Mouse (Mus musculus) c-Kit-positive CD71-negative TER-119-negative erythroid progenitor cells, embryonic 14.5 days (primary cell): ENCODE data around the gene Fam76a.
"Not testable (repeated sequence)": the region's sequence is repeated elsewhere in the genome, so short reads cannot be mapped to it uniquely, and the experiment has no call there.

Source experiments
- DNase-seq: peaks from one replicate; pipeline ENCODE4 v3.0.0-alpha.2; 2013; ENCODE audit warnings: low read depth

Gene Fam76a

DNA sequence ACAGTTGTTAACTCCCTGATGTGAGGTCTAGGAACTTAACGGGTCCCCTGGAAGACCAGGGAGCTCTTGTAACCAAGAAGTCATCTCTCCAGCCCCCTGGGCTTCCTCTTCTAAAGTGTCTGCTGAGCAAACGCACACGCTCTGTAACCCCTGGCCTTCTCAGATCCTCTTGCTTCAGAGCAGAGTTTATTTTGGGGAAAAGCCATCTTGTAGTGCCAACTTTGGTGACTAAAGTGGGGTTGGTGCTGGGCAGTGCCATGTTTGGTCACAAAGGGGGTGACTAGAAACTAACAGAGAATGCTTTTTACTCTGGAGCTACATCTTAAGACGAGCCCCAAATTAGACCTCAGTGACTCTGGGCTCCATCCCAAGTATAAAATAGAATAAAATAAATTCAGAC, 22.4 kb upstream of the Fam76a start:
- DNase-seq: no peak

DNA sequence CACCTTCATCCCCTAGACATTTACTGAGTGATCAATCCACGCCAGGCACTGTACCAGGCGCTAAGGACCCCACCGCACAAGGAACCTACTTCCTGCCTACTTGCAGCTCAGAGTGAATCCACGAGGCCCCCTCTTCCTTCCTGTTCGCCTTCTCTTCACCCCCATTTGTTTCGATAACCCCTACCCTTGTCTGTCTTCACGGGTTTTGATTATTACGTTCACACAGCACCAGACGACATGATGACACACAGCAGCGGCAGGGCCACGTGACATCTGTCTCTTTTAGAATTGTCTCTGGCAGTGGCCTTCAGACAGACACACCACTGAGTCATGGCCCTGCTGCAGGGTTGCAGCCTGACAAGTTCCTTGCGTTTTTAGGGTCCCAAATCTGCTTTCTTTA, 21.7 kb upstream of the Fam76a start:
- no peak for DNase-seq

- no peak for DNase-seq
Observed at GRCm38 (mm10) chr4:132943088-132943487, 20.7 kb upstream of the Fam76a start.

DNA sequence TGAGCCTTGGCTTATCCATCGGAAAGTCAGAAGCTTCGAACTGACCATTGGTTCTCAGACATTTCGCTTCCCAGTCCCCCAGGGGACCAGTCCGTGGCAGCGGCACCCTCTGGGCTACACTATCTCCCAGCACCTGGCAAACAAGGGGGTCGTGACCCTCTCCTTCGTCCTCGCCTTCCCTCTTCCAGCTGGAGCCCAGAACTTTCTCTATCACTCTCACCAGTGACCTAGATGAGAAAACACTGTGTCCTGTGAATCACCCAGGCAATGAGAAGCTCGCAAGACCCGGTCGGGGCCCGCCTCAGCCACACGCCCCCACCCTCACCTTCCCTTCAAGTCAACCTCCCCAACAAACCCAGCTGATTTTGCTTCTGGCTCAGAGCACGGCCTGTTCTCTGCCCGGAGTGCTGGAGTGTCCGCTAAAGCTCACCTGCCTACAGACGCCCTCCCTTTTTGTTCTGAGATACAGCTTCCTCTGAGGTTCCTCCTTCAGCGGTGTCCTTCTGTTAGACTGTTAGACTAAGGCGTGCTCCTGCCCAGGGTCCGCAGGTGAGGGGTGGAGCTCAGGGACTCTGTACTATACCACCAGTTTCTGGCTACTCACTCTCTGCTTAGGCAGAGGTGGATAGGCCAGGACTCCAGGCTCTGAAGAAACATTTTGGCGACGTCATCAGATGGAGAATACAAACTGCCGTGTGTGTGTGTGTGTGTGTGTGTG, 18.8 kb upstream of the Fam76a start:
- no peak for DNase-seq

GRCm38 (mm10) chr4:132939421-132940127, 17.2 kb upstream of the Fam76a start:
- peak; percentile 60 for DNase-seq

GRCm38 (mm10) chr4:132938181-132938941, 16.0 kb upstream of the Fam76a start:
- no peak for DNase-seq

DNA sequence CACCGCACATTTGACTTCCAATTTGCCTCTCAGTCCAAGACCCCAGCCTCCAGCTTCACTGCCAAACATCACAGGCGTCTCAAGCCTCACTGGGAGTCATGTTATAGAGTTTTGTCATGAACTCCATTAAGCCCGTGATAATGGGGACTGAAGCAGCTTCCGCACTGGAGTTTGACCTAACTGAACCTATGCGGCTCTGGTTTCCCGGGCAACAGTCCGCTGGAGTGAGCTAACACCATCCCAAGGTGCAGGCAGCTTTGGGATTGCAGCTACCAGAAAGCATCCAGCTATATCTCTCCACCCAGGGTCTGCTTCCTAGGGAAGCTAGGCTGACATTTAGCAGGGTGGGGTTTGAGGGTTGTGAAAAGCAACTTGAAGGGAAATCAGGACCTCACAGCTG, 12.3 kb upstream of the Fam76a start:
- DNase-seq: no peak

DNA sequence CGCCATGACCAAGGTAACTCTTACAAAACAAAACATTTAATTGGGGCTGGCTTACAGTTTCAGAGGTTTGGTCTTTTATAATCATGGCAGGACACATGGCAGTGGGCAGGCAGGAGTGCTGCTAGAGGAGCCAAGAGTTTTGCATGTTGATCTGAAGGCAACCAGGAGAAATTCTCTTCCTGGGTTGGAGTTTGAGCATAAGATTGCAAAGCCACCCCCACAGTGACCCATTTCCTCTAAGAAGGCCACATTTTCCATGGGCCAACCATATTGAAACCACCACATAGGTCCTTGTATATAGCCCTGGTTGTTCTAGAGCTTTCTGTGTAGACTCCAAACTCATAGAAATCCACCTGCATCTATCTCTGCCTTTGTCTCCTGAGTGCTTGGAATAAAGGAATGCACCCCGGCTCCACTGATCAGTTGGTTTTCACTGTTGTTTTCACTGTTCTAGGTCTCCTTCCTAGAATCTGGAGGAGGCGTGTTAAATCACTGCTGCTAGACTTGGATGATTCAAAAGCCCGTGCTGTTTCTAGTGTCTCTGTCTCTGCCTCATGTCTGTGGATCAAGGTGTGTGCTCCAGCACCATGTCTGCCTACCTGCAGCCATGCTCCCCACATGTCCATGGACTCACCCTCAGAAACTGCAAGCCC, 10.5 kb upstream of the Fam76a start:
- DNase-seq: no peak

DNA sequence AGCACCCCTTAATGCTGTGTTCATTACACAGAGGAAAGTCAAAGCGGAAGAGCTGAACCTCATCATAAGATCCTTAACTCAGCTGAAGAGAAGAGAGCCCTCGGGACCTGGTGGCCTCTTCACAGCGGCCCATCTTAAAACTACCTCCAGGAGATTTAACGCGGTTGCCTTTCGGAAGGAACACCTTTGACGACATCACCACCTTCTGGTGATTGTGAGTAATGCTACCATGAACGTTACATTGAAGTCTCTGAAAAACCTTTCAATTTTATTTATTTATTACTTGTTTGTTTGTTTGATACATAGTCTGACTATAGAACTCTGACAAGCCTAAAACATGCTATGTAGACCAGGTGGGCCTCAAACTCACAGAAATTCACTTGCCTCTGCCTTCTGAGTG, 8.4 kb upstream of the Fam76a start:
- DNase-seq: peak; percentile 73

DNA sequence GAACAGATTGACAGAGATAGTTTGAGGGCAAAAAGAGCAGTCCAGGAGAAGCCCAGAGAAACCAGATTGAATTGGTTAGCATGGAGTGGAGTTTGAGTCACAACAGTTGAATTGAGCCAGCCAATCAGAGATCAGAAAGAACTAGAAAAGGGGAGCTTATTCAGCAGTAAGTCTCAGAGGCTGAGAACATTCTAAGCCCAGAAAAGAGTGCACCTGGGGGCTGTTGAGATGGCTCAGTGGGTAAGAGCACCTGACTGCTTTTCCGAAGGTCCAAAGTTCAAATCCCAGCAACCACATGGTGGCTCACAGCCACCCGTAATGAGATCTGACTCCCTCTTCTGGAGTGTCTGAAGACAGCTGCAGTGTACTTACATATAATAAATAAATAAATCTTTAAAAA, 4.2 kb upstream of the Fam76a start:
- DNase-seq: not testable (repeated sequence)

- no peak for DNase-seq
Observed at GRCm38 (mm10) chr4:132922061-132922530, 262 bp downstream of the Fam76a start.

DNA sequence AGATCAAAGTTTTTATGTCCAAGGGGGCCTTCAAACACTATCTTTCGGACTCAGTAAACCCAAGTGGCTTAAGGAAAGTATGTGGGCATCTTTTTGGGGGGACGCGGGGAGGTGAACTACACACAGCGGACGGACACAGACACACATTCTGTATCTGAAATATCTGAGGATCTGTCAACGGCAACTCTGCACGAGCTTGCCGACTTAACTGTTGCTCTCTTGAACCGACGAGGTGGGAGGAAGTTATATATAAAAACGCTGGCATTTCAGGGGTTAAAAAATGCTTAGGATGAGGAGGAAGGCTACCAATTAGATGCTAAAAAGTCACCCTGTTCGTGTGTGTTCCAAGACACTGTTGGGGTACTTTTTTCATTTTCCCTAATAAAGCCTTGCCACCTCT, 870 bp downstream of the Fam76a start:
- DNase-seq: no peak

- DNase-seq: no peak
Observed at GRCm38 (mm10) chr4:132920171-132920570, 2.2 kb downstream of the Fam76a start.

DNA sequence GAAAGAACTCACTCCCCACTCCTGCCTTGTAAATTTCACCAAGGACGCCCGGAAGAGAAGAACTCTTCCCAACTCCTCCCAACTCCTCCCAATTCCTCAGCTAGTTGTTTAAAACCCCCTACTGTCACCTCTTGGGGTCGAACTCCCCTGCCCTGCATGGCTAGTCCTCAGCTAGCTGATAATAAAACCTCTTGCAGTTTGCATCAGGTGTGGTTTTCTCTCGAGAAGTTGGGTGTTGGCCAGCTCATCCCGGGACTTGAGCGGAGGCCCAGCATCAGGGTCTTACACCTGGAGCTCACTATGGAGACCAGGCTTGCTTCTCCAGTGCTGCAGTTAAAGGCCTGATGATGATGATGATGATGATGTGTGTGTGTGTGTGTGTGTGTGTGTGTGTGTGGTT, 3.9 kb downstream of the Fam76a start:
- DNase-seq: not testable (repeated sequence)

GRCm38 (mm10) chr4:132912156-132912555, 10.2 kb downstream of the Fam76a start:
- DNase-seq: no peak

DNA sequence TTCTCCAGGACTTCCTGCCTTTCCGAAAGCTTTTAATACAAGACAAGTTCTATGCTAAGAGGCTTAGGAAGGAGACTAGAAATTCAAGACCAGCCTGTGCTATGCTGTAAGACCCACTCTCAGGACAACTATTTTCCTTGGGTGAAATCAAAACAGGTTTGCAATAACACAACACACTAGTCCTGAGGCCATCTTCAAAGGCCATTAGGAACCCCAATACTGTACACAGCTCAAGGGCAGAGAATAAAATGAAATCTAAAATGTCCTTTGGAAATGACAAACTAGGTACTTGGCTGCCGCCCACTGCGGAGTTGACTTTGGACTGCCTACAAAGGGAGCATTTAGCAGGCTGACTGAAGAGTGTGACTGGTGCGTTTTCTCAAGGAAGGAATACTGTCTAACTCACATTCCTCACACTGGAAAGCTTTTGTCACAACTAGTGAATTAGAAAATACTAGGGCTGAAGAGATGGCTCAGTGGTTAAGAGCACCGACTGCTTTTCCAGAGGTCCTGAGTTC, 16.5 kb downstream of the Fam76a start:
- no peak for DNase-seq

DNA sequence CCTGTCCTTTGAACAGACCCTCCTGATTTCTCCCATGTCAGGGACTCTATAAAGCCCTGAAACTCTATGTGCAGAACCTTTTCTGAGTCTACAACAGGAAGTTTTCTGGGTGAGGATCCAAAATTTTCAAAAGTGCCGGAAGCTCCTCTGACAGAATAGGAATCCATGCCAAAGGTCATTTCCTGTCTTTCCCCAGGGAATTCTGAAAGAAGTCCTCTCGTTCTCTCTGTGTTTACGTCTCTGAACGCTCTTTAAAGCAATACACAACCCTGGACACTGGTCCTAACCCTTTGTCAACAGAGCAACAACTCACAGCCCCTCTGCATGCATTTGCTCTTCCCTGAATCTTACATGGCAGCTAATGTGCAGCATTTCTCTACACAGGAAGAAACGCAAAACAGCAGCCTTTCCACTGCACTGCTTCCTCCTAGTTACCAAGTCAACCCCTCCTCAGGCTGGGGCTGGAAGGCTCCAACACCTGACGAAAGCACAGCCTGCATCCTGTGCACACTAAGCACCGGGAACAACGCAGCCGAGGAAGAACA, 17.5 kb downstream of the Fam76a start:
- no peak for DNase-seq

- DNase-seq: no peak
Observed at GRCm38 (mm10) chr4:132904071-132904470, 18.3 kb downstream of the Fam76a start.

DNA sequence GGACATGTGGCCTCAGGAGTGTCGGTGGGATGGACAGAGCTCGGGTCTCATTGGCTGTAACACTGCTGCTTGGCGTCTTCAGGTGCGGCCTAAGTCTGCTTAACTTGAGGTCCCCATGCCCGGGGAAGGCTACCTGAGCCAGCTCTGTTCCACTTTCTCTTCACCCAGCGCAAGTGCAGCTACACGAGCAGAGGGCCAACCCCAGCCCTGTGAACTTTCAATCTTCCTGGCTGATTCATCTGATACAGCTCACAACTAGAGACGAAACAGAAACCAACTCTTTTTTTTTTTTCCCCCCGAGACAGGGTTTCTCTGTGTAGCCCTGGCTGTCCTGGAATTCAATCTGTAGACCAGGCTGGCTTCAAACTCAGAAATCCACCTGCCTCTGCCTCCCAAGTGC, 24.2 kb downstream of the Fam76a start:
- DNase-seq: no peak

- no peak for DNase-seq
Observed at GRCm38 (mm10) chr4:132894402-132894801, 28.0 kb downstream of the Fam76a start.

- peak; percentile 12 for DNase-seq
Observed at GRCm38 (mm10) chr4:132884844-132885374, 37.4 kb downstream of the Fam76a start.
